Mouse (Mus musculus): ENCODE measurements at regions not wholly inside any gene's neighbourhood (a gene's known extent, or its start where the extent isn't known, plus 50 kb on each side); places are given as distances from the start of the nearest gene placed in this dataset.

- Histone ChIP-seq H3K4me3 (ENCODE audit: low read depth, low read length) (no peak overlapping the region), H3K4me1 (replicated peaks; ENCODE audit: control insufficient read depth, insufficient read depth, low read length) (no peaks in the 10 kb centered on the region), H3K9me3 (ENCODE audit: control insufficient read depth, low read length) (no peaks in the 10 kb centered on the region), H3K36me3 (ENCODE audit: control insufficient read depth, insufficient read depth, low read length) (no peaks in the 10 kb centered on the region), H3K9ac (ENCODE audit: low read length) (no peak overlapping the region), H3K27me3 (ENCODE audit: control insufficient read depth, insufficient read depth, low read length) (no peaks in the 10 kb centered on the region), H3K4me2 (ENCODE audit: low read depth, low read length, severe bottlenecking) (no peak overlapping the region), H3K27ac (ENCODE audit: low read depth, low read length) (no peak overlapping the region)
- 93% methylated on average over 2 of the region's 2 CpGs for WGBS
- DNase-seq (ENCODE audit: low spot score) (no peak), ATAC-seq (replicated peaks; ENCODE audit: low FRiP score) (no peak)
These were observed 1066.6 kb downstream of the Efnb2 start for GRCm38 (mm10) chr8:7594436-7594835.

GRCm38 (mm10) chr8:7575641-7576040 is 1085.4 kb downstream of the Efnb2 start:
- ATAC-seq (replicated peaks; ENCODE audit: low FRiP score): 0 out of 2 replicates have a peak, but pooled peaks have one; percentile 49
- H3K4me2 ChIP-seq (ENCODE audit: low read depth, low read length, severe bottlenecking): no peak overlapping the region
- 15% methylated on average over 3 of the region's 3 CpGs for WGBS

GRCm38 (mm10) chr8:7560645-7561044 is 1100.4 kb downstream of the Efnb2 start:
- H3K4me2 ChIP-seq (ENCODE audit: low read depth, low read length, severe bottlenecking): no peak overlapping the region
- 90% methylated on average over 2 of the region's 2 CpGs for WGBS
- no peaks in the 10 kb centered on the region for H3K27me3 ChIP-seq (ENCODE audit: control insufficient read depth, insufficient read depth, low read length)
- no peak for DNase-seq (ENCODE audit: low spot score)
- ATAC-seq (replicated peaks; ENCODE audit: low FRiP score): no peak
- H3K4me3 ChIP-seq (ENCODE audit: low read depth, low read length): no peak overlapping the region
- no peaks in the 10 kb centered on the region for H3K9me3 ChIP-seq (ENCODE audit: control insufficient read depth, low read length)
- H3K4me1 ChIP-seq (replicated peaks; ENCODE audit: control insufficient read depth, insufficient read depth, low read length): no peaks in the 10 kb centered on the region
- no peaks in the 10 kb centered on the region for H3K36me3 ChIP-seq (ENCODE audit: control insufficient read depth, insufficient read depth, low read length)
- H3K27ac ChIP-seq (ENCODE audit: low read depth, low read length): no peak overlapping the region
- no peak overlapping the region for H3K9ac ChIP-seq (ENCODE audit: low read length)

More at GRCm38 (mm10) chr8:7575641-7576040, 1085.4 kb downstream of the Efnb2 start:
- H3K36me3 ChIP-seq (ENCODE audit: control insufficient read depth, insufficient read depth, low read length): no peaks in the 10 kb centered on the region
- no peaks in the 10 kb centered on the region for H3K4me1 ChIP-seq (replicated peaks; ENCODE audit: control insufficient read depth, insufficient read depth, low read length)
- no peak overlapping the region for H3K4me3 ChIP-seq (ENCODE audit: low read depth, low read length)
- no peaks in the 10 kb centered on the region for H3K27me3 ChIP-seq (ENCODE audit: control insufficient read depth, insufficient read depth, low read length)
- no peak for DNase-seq (ENCODE audit: low spot score)
- H3K27ac ChIP-seq (ENCODE audit: low read depth, low read length): no peak overlapping the region
- H3K9me3 ChIP-seq (ENCODE audit: control insufficient read depth, low read length): no peaks in the 10 kb centered on the region
- H3K9ac ChIP-seq (ENCODE audit: low read length): no peak overlapping the region

GRCm38 (mm10) chr8:7554756-7555155 is 1106.3 kb downstream of the Efnb2 start:
- Histone ChIP-seq H3K4me2 (ENCODE audit: low read depth, low read length, severe bottlenecking) (no peak overlapping the region), H3K27me3 (ENCODE audit: control insufficient read depth, insufficient read depth, low read length) (no peaks in the 10 kb centered on the region), H3K9me3 (ENCODE audit: control insufficient read depth, low read length) (no peaks in the 10 kb centered on the region), H3K4me3 (ENCODE audit: low read depth, low read length) (no peak overlapping the region), H3K27ac (ENCODE audit: low read depth, low read length) (no peak overlapping the region), H3K36me3 (ENCODE audit: control insufficient read depth, insufficient read depth, low read length) (no peaks in the 10 kb centered on the region), H3K4me1 (replicated peaks; ENCODE audit: control insufficient read depth, insufficient read depth, low read length) (no peaks in the 10 kb centered on the region), H3K9ac (ENCODE audit: low read length) (no peak overlapping the region)
- ATAC-seq (replicated peaks; ENCODE audit: low FRiP score) (no peak), DNase-seq (ENCODE audit: low spot score) (no peak)
- 78% methylated on average over 3 of the region's 3 CpGs for WGBS

Measured in forebrain, embryonic 11.5 days (tissue).